Mouse (Mus musculus): Measurements from ENCODE around the gene Cfap161.

Cfap161 gene

GRCm38 (mm10) chr7:83738623-83739462 lies 55.8 kb downstream of the Cfap161 start:
- no peak for DNase-seq

DNA sequence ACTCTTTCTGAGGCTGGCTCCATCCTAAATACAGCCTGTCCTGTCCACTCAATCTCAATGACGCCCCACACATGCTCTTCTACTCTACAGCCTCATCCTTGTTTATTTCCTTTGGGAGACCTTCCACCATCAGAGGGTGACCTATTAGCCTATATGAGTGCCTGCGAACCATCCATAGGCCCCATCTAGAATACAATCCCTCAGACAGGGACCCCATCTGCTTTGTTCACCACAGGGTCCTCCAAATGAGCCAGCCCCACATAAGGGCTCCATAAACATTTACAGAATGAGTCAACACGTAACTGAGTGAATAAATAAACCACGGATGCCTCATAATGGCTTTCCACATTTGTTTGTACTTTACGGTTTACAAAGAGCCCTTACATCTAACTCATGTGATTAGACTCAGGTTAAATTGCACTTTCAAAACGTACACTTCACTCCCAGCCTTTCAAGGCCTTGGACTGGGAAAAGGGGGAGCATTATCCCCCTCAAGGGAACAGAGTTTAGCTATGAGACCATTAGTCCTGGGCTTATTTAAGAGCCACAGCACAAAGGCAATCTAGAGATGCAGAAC lies 56.7 kb downstream of the Cfap161 start:
- DNase-seq: no peak

GRCm38 (mm10) chr7:83736341-83737115 lies 58.2 kb downstream of the Cfap161 start:
- no peak for DNase-seq

- DNase-seq: no peak
Measured at GRCm38 (mm10) chr7:83735108-83735781, 59.4 kb downstream of the Cfap161 start.

GRCm38 (mm10) chr7:83734671-83735082 lies 60.0 kb downstream of the Cfap161 start:
- DNase-seq: no peak

GRCm38 (mm10) chr7:83734246-83734645 lies 60.4 kb downstream of the Cfap161 start:
- no peak for DNase-seq

DNA sequence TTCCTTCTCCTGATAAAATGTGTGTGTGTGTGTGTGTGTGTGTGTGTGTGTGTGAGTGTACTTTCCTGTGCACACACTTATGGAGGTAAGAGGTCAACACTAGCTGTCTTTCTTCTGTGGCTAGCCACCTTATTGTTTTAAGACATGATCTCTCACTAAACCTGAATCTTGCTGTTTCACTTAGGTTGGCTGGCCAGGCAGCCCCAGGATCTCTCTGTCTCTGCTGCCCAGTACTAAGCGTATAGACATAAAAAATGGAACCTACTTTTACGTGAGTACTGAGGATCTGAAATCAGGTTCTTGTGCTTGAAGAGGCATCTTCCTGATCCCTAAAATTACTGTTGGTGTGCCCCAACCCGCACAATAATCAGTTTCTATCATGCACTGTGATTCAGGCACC lies 61.9 kb downstream of the Cfap161 start:
- no peak for DNase-seq

- DNase-seq: no peak
Measured at GRCm38 (mm10) chr7:83731961-83732666, 62.6 kb downstream of the Cfap161 start.

DNA sequence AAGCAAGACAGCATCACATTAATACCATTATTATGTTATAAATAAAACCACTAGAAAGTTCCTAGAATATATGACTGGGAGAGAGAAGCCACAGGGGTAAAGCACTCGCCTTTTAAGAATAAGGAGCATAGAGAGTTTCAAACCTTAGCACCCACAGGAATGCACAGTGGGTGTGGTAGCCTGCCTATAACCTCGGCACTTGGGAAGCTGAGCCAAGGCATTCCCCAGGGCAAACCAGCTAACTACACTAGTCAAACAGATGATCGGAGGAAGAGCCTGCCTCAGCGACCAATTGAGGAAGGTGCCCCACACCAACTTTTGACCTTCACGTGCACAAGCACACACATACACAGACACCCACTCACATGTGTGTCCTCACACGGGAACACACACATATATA lies 63.4 kb downstream of the Cfap161 start:
- no peak for DNase-seq

DNA sequence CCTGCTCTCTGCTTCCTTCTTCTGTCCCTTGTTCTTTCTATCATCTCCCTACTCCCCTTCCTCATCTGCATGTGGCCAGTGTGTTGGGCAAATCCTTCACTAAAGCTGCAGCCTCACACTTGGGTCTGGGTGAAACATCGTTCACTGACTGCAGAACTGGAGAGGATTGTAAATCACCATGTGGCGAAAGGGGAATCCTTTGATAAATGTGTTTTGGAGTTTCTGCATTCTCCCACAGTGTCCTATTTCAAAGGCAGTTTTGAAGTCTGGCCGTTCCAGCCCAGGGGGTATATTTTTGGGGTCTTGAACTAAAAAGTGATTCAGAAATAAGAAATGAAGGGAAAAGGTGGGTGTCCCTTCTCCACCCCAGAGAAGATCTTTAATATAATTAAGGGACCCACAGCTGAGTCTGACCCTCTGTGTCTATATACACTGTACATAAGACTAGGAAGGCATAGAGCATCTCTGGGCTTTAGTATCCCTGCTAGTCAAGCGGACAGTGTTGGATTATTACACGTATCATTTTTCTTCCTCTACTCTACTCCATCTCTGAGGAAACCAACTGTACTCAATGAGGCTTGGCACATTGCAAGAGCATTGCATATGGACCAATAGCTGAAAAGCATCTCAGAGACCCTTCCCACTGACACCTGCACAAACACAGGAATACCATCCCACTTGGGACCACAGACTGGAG lies 67.6 kb downstream of the Cfap161 start:
- no peak for DNase-seq

- no peak for DNase-seq
Measured at GRCm38 (mm10) chr7:83725801-83726200, 68.9 kb downstream of the Cfap161 start.

- no peak for DNase-seq
Measured at GRCm38 (mm10) chr7:83724541-83724940, 70.1 kb downstream of the Cfap161 start.

Data from lung, postnatal 4 days (tissue).